Mouse (Mus musculus) liver, embryonic 16.5 days (tissue): ENCODE measurements around the gene Pofut2. TPM values are rescaled to one million over a fixed set of nuclear protein-coding genes. Genes with fewer than 3 reads are reported as not detected.
"Not testable (repeated sequence)": the region's sequence is repeated elsewhere in the genome, so short reads cannot be mapped to it uniquely, and the experiment has no call there.

Experiments
- ATAC-seq: fragments of 200-750 bp; cut with Nextera tagmentation; 2 replicates; pipeline ENCODE4 v1.8.0; 2017; ENCODE audit warnings: low read depth, mild to moderate bottlenecking, moderate number of reproducible peaks, moderate library complexity
- H3K27ac ChIP-seq: fragments of 300-500 bp; sonication (generic); 2 replicates; pipeline ENCODE4 v1.5.1; 2014; ENCODE audit warnings: mild to moderate bottlenecking, low read length
- H3K27me3 ChIP-seq: fragments of 300-500 bp; sonication (generic); 2 replicates; pipeline ENCODE4 v1.6.1; 2014; ENCODE audit warnings: low read depth, low read length, mixed read lengths; ENCODE audit not compliant: control insufficient read depth, insufficient read depth
- H3K36me3 ChIP-seq: fragments of 300-500 bp; sonication (generic); 2 replicates; pipeline ENCODE4 v1.6.1; 2014; ENCODE audit warnings: mild to moderate bottlenecking; ENCODE audit not compliant: control insufficient read depth, insufficient read depth
- H3K4me1 ChIP-seq: fragments of 300-500 bp; sonication (generic); 2 replicates; pipeline ENCODE4 v1.6.1; 2014; ENCODE audit warnings: low read depth, low read length, mixed read lengths; ENCODE audit not compliant: control insufficient read depth
- H3K4me2 ChIP-seq: fragments of 300-500 bp; sonication (generic); 2 replicates; pipeline ENCODE4 v1.6.1; 2014; ENCODE audit warnings: low read depth, low read length, mixed read lengths
- H3K4me3 ChIP-seq: fragments of 300-500 bp; sonication (generic); 2 replicates; pipeline ENCODE4 v1.5.1; 2014; ENCODE audit warnings: low read depth, mild to moderate bottlenecking, low read length
- H3K9ac ChIP-seq: fragments of 300-500 bp; sonication (generic); 2 replicates; pipeline ENCODE4 v1.6.1; 2014; ENCODE audit warnings: low read depth, low read length
- H3K9me3 ChIP-seq: fragments of 300-500 bp; sonication (generic); replicated peaks from 2 replicates; pipeline ENCODE4 v1.6.1; 2016; ENCODE audit warnings: low read length; ENCODE audit not compliant: control insufficient read depth
- WGBS: fragments of 180-500 bp; shearing (Covaris S2); extraction: QIAGEN DNeasy Blood & Tissue Kit; methylation state at CpG from one replicate; pipeline ENCODE4 v1.1.7; 2014; ENCODE audit not compliant: insufficient replicate concordance; 5-methylcytosine and 5-hydroxymethylcytosine counted together
- polyA plus RNA-seq: library from polyadenylated mRNA; unstranded; fragments of >200 nt; fragmentation: Nextera tagmentation; extraction: Ambion mirVana; gene quantifications from 2 replicates; pipeline ENCODE4 v1.2.1, GENCODE M21; 2015

The Pofut2 gene
- polyA plus RNA-seq, 1 experiment from 2014 or later: 25.2 TPM

GRCm38 (mm10) chr10:77272980-77273730 is 14.1 kb downstream of the Pofut2 start:
- Histone ChIP-seq H3K27ac (no peak overlapping the region), H3K36me3 (peaks cover 7% of the 10 kb centered on the region), H3K4me2 (no peak overlapping the region), H3K9ac (no peak overlapping the region), H3K4me1 (no peaks in the 10 kb centered on the region), H3K9me3 (no peaks in the 10 kb centered on the region), H3K27me3 (no peaks in the 10 kb centered on the region), H3K4me3 (no peak overlapping the region)
- 46% methylated on average over 11 of the region's 11 CpGs for WGBS
- no peak for ATAC-seq

GRCm38 (mm10) chr10:77273798-77274197 is 14.8 kb downstream of the Pofut2 start:
- H3K4me3 ChIP-seq: no peak overlapping the region
- H3K27ac ChIP-seq: no peak overlapping the region
- no peak overlapping the region for H3K4me2 ChIP-seq
- H3K27me3 ChIP-seq: no peaks in the 10 kb centered on the region
- no peaks in the 10 kb centered on the region for H3K4me1 ChIP-seq
- H3K9me3 ChIP-seq: no peaks in the 10 kb centered on the region
- ATAC-seq: no peak
- no peak overlapping the region for H3K9ac ChIP-seq
- peaks cover under 1% of the 10 kb centered on the region; the same call in 1 of the 2 replicates for H3K36me3 ChIP-seq

DNA sequence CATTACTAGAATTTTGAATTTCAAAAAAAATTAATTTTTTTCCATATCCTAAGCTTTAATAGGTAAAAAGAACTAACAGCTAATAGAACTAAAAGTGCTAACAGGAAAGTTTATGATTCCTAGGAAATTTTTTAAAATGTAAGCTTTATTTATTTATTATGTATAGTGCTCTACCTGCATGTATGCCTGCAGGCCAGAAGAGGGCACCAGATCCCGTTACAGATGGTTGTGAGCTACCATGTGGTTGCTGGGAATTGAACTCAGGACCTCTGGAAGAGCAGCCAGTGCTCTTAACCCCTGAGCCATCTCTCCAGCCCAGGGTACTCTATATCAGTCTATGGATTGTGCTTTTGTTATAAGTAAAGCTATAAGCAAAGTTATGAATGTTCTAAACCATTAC is 23.1 kb downstream of the Pofut2 start:
- ATAC-seq, H3K4me3 ChIP-seq, H3K4me2 ChIP-seq, H3K9me3 ChIP-seq, H3K4me1 ChIP-seq, H3K36me3 ChIP-seq, H3K27me3 ChIP-seq, H3K9ac ChIP-seq, H3K27ac ChIP-seq: not testable (repeated sequence)
- WGBS: 36% methylated on average over 1 of the region's 1 CpGs

DNA sequence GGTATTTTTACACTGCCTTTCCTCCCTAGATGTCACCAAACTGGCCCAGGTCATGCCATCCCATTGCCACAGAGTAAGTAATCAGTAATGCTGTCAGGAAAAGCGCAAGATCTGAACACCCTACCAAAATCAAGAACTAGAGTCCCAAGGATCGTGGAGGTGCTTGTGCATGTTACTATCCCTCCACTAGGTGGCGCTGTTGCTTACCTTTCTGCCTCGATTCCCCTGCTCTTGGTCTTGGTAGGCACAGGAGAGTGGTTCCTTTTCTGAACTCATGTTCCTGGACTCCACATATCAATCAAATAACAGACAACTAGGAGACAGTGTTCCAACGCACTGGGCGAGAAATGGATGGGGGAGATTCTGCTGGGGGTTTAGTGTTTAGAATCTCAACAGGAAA is 23.8 kb downstream of the Pofut2 start:
- 8% methylated on average over 6 of the region's 6 CpGs for WGBS
- no peak for ATAC-seq

GRCm38 (mm10) chr10:77284832-77285231 is 25.8 kb downstream of the Pofut2 start:
- ATAC-seq: no peak
- WGBS: 68% methylated on average over 6 of the region's 6 CpGs
- no peak overlapping the region for H3K27ac ChIP-seq

More for the DNA sequence above, 23.8 kb downstream of the Pofut2 start:
- Histone ChIP-seq H3K27me3 (no peaks in the 10 kb centered on the region; the same call in 1 of the 2 replicates), H3K9me3 (no peaks in the 10 kb centered on the region), H3K36me3 (no peaks in the 10 kb centered on the region), H3K27ac (no peak overlapping the region), H3K4me2 (no peak overlapping the region), H3K4me3 (no peak overlapping the region), H3K4me1 (no peaks in the 10 kb centered on the region), H3K9ac (no peak overlapping the region)

GRCm38 (mm10) chr10:77287626-77288025 is 28.6 kb downstream of the Pofut2 start:
- no peak overlapping the region for H3K4me3 ChIP-seq
- H3K4me1 ChIP-seq: no peaks in the 10 kb centered on the region
- no peak overlapping the region for H3K27ac ChIP-seq
- no peak for ATAC-seq
- no peaks in the 10 kb centered on the region for H3K36me3 ChIP-seq
- H3K27me3 ChIP-seq: no peaks in the 10 kb centered on the region
- H3K4me2 ChIP-seq: no peak overlapping the region
- WGBS: 71% methylated on average over 8 of the region's 8 CpGs
- no peaks in the 10 kb centered on the region for H3K9me3 ChIP-seq
- no peak overlapping the region for H3K9ac ChIP-seq

More at GRCm38 (mm10) chr10:77284832-77285231, 25.8 kb downstream of the Pofut2 start:
- Histone ChIP-seq H3K4me3 (no peak overlapping the region), H3K27me3 (no peaks in the 10 kb centered on the region; the same call in 1 of the 2 replicates), H3K9ac (no peak overlapping the region), H3K9me3 (no peaks in the 10 kb centered on the region), H3K36me3 (no peaks in the 10 kb centered on the region), H3K4me2 (no peak overlapping the region), H3K4me1 (no peaks in the 10 kb centered on the region)

DNA sequence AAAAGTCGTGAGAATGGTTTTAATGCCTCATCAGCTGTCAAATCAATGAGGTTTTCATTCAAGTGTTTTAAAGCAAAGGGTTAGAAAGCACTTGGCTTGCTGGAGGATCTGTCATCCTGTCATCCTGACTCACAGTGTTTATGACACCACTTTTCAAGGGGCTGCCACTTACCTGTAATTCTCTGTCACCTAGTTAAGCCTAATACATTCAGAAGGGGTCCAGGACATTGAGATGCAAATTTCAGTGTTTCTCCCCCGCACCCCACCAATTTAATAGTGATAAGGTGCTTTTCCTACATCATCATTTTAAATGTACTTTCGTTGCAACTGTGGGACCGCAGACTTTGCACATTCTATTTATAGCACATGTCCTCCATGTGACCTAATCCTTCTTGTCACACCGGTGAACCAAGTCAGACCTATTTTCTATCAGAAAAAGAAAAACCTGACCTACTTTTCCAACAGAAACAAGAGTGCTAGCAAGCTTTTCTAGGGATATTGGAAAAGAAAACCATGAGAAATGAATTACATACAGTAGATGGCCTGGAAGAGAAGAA is 29.7 kb downstream of the Pofut2 start:
- WGBS: 24% methylated on average over 5 of the region's 5 CpGs

GRCm38 (mm10) chr10:77289559-77289958 is 30.5 kb downstream of the Pofut2 start:
- Histone ChIP-seq H3K4me1 (no peaks in the 10 kb centered on the region), H3K27ac (no peak overlapping the region), H3K36me3 (no peaks in the 10 kb centered on the region), H3K27me3 (no peaks in the 10 kb centered on the region), H3K9ac (no peak overlapping the region), H3K9me3 (no peaks in the 10 kb centered on the region), H3K4me2 (no peak overlapping the region), H3K4me3 (no peak overlapping the region)
- ATAC-seq: no peak
- WGBS: 75% methylated on average over 8 of the region's 8 CpGs

More for the DNA sequence above, 29.7 kb downstream of the Pofut2 start:
- ATAC-seq: no peak
- no peaks in the 10 kb centered on the region for H3K36me3 ChIP-seq
- H3K27me3 ChIP-seq: no peaks in the 10 kb centered on the region
- no peak overlapping the region for H3K4me3 ChIP-seq
- H3K9ac ChIP-seq: no peak overlapping the region
- H3K4me1 ChIP-seq: no peaks in the 10 kb centered on the region
- H3K27ac ChIP-seq: no peak overlapping the region
- H3K9me3 ChIP-seq: no peaks in the 10 kb centered on the region
- no peak overlapping the region for H3K4me2 ChIP-seq

DNA sequence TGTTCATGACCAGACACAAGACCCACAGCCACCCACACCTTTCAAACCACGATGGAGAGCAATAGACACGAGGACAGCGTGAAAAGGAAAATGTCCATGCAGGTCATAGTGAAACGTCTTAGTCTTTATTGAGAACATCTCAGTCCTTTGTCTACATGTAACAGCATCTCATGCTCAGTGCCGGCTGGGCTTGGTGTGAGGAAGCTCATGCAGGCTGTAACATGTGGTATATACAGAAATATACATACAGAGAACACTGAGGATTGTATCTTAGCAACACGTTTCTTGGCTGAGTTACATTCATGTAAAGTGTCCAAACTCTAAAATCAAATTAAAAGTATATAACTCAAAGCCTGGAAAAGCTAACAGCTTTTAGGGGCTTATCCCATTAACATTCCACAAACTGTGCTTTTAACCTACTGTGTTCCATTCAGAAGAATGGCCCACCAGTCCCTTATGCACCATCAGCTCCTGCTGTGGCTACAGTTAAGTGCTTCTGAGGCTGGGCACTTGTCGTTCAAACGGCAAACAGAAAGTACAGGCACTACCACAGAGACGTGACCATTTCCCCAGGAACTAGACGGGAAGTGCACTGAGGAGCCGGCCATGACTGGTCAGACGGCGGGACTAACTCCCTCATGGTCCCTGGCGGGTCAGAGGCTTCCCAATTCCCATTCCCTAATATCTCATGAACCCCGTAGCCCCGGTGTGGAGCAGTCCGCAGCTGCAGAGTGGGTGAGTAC is 31.8 kb downstream of the Pofut2 start:
- Histone ChIP-seq H3K9ac (no peak overlapping the region), H3K4me3 (no peak overlapping the region), H3K4me1 (no peaks in the 10 kb centered on the region), H3K27ac (no peak overlapping the region), H3K36me3 (no peaks in the 10 kb centered on the region), H3K27me3 (no peaks in the 10 kb centered on the region), H3K4me2 (no peak overlapping the region), H3K9me3 (no peaks in the 10 kb centered on the region)
- no peak for ATAC-seq
- WGBS: 57% methylated on average over 17 of the region's 17 CpGs
